Mouse (Mus musculus) adrenal gland, postnatal 25 days (tissue): ENCODE results near the gene Rpn2. TPM values are rescaled to one million over a fixed set of nuclear protein-coding genes. Genes with fewer than 3 reads are reported as not detected.
A peak's percentile ranks its signal among the peaks of the same experiment; 100 is the strongest.

Experiments used
- DNase-seq: peaks from one replicate; pipeline ENCODE4 v3.0.0; 2021; ENCODE audit warnings: mixed read lengths
- total RNA-seq: library from RNA; stranded (reverse); gene quantifications from 2 replicates; pipeline ENCODE4 v1.2.3, GENCODE M21; 2021

The Rpn2 gene
- total RNA-seq, 1 experiment from 2014 or later, result 246 TPM

GRCm38 (mm10) chr2:157353183-157353582, 74.4 kb downstream of the Rpn2 start:
- DNase-seq, result no peak

DNA sequence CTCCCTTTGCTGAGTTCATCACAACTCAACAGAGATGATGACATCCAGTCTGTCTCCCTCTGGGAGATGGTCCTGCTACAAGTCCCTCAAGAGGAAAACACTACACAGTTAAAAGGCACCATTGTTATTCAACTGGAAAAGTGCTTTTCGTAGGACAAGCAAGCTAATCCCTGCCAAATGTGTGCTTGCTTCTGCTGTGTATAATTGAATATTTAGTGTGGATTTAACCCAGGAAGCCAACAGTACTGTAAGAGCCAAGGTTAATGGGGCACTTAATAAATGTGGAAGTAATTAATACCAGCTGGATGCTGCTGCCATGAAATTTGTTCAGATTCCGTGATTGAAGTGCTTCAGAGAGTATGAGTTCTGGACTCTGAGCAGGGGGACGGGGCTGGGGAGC, 75.3 kb downstream of the Rpn2 start:
- DNase-seq, result no peak

- no peak for DNase-seq
Observed at GRCm38 (mm10) chr2:157360028-157360427, 81.2 kb downstream of the Rpn2 start.

DNA sequence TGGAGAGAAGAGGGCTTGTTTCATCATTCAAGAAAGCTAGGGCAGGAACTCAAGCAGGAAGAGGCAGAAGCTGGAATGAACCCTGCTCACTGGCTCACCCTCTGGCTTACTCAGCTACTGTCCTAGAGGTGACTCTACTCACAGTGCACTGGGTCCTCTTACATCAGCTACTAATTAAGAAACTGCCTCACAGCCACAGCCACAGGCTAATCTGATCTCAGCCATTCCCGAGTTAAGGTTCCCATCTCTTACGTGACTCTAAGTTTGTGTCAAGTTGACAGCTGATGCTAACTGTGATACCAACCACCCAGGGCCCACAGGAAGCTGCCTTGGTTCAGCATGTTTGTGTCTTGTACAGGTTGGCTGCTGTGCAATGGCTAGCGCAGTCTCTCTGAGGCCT, 84.2 kb downstream of the Rpn2 start:
- no peak for DNase-seq

- DNase-seq, result no peak
Observed at GRCm38 (mm10) chr2:157366762-157367161, 87.9 kb downstream of the Rpn2 start.

GRCm38 (mm10) chr2:157367184-157367893, 88.5 kb downstream of the Rpn2 start, which contains the start of gene Manbal:
Gene Manbal, plus strand, starts transcription at chr2:157367594.
- peak; percentile 98 for DNase-seq

GRCm38 (mm10) chr2:157367991-157368390, 89.2 kb downstream of the Rpn2 start:
- DNase-seq, result no peak

- DNase-seq, result no peak
Observed at GRCm38 (mm10) chr2:157371696-157372095, 92.9 kb downstream of the Rpn2 start.

- DNase-seq, result no peak
Observed at GRCm38 (mm10) chr2:157373681-157374080, 94.9 kb downstream of the Rpn2 start.

GRCm38 (mm10) chr2:157375051-157375450, 96.2 kb downstream of the Rpn2 start:
- no peak for DNase-seq

Other genes with a start within 250 kb of the Rpn2 start
- gene Soga1, start 199.8 kb upstream of the Rpn2 start, total RNA-seq, result 45.8 and 49.1 TPM in 2 replicates
- not detected in 2 replicates for gene Tldc2, start 192.0 kb upstream of the Rpn2 start, total RNA-seq
- gene Samhd1, start 143.8 kb upstream of the Rpn2 start, total RNA-seq, result 18.0 and 26.1 TPM in 2 replicates
- 8.8 and 9.0 TPM in 2 replicates for gene Rbl1, start 74.5 kb upstream of the Rpn2 start, total RNA-seq
- 0.46 and 0.57 TPM in 2 replicates for gene Mroh8, start 532 bp downstream of the Rpn2 start, total RNA-seq
- not detected in 2 replicates for gene Ghrh, start 68.5 kb downstream of the Rpn2 start, total RNA-seq
- gene Manbal, start 88.6 kb downstream of the Rpn2 start, total RNA-seq, result 32.3 and 34.6 TPM in 2 replicates
- gene Src, start 139.4 kb downstream of the Rpn2 start, total RNA-seq, result 18.1 and 19.4 TPM in 2 replicates